Mouse (Mus musculus) hindbrain, embryonic 12.5 days (tissue): ENCODE measurements at regions not wholly inside any gene's neighbourhood (a gene's known extent, or its start where the extent isn't known, plus 50 kb on each side); places are given as distances from the start of the nearest gene placed in this dataset.

Experiments used
- ATAC-seq: fragments of 200-750 bp; cut with Nextera tagmentation; 2 replicates; pipeline ENCODE4 v1.8.0; 2017; ENCODE audit warnings: moderate TSS enrichment; ENCODE audit not compliant: low FRiP score
- H3K27ac ChIP-seq: fragments of 300-500 bp; sonication (generic); 2 replicates; pipeline ENCODE4 v1.5.1; 2016; ENCODE audit warnings: mild to moderate bottlenecking
- H3K27me3 ChIP-seq: fragments of 300-500 bp; sonication (generic); 2 replicates; pipeline ENCODE4 v1.6.1; 2016; ENCODE audit warnings: mild to moderate bottlenecking
- H3K36me3 ChIP-seq: fragments of 300-500 bp; sonication (generic); 2 replicates; pipeline ENCODE4 v1.6.1; 2016; ENCODE audit warnings: mild to moderate bottlenecking
- H3K4me1 ChIP-seq: fragments of 300-500 bp; sonication (generic); 2 replicates; pipeline ENCODE4 v1.6.1; 2016
- H3K4me2 ChIP-seq: fragments of 300-500 bp; sonication (generic); replicated peaks from 2 replicates; pipeline ENCODE4 v1.6.1; 2016; ENCODE audit warnings: mild to moderate bottlenecking
- H3K4me3 ChIP-seq: fragments of 300-500 bp; sonication (generic); 2 replicates; pipeline ENCODE4 v1.5.1; 2016; ENCODE audit warnings: mild to moderate bottlenecking
- H3K9ac ChIP-seq: fragments of 300-500 bp; sonication (generic); 2 replicates; pipeline ENCODE4 v1.6.1; 2016; ENCODE audit warnings: mild to moderate bottlenecking, moderate library complexity
- H3K9me3 ChIP-seq: fragments of 300-500 bp; sonication (generic); replicated peaks from 2 replicates; pipeline ENCODE4 v1.6.1; 2016; ENCODE audit warnings: mild to moderate bottlenecking
- WGBS: fragments of 180-500 bp; shearing (Covaris S2); methylation state at CpG from one replicate; pipeline ENCODE4 v1.1.7; 2016; 5-methylcytosine and 5-hydroxymethylcytosine counted together

DNA sequence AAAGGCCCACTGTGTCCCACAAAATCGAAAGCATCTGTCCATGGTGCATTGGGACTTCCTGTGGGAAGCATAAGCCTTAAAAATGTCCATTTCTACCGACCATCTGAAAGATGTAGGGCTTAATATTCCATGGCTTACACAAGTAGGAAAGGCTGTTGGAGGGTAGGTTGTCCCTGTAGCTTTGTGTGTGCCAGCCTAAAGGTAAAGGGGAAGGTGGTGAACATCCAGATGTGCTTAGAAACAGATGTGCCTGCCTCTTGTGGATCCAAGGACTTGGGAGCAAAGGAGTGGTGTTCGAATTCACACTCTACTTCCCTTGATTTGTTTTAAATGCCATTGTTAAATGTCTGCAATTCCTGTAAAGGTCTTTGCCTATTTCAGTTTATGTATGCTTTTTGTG is 265.9 kb upstream of the Lyplal1 start:
- H3K27ac ChIP-seq = no peak overlapping the region
- H3K4me1 ChIP-seq = no peaks in the 10 kb centered on the region
- H3K4me3 ChIP-seq = no peak overlapping the region
- no peak for ATAC-seq
- no peaks in the 10 kb centered on the region for H3K36me3 ChIP-seq
- WGBS = 84% methylated on average over 3 of the region's 3 CpGs
- no peaks in the 10 kb centered on the region for H3K9me3 ChIP-seq
- no peaks in the 10 kb centered on the region for H3K27me3 ChIP-seq
- H3K4me2 ChIP-seq = no peak overlapping the region
- H3K9ac ChIP-seq = no peak overlapping the region

- no peak for ATAC-seq
- Histone ChIP-seq H3K27ac (no peak overlapping the region), H3K27me3 (no peaks in the 10 kb centered on the region), H3K36me3 (no peaks in the 10 kb centered on the region), H3K9me3 (no peaks in the 10 kb centered on the region), H3K4me3 (no peak overlapping the region), H3K4me1 (no peaks in the 10 kb centered on the region), H3K9ac (no peak overlapping the region), H3K4me2 (no peak overlapping the region)
- 82% methylated on average over 10 of the region's 10 CpGs for WGBS
These were observed 263.1 kb upstream of the Lyplal1 start for GRCm38 (mm10) chr1:186379938-186380847.

DNA sequence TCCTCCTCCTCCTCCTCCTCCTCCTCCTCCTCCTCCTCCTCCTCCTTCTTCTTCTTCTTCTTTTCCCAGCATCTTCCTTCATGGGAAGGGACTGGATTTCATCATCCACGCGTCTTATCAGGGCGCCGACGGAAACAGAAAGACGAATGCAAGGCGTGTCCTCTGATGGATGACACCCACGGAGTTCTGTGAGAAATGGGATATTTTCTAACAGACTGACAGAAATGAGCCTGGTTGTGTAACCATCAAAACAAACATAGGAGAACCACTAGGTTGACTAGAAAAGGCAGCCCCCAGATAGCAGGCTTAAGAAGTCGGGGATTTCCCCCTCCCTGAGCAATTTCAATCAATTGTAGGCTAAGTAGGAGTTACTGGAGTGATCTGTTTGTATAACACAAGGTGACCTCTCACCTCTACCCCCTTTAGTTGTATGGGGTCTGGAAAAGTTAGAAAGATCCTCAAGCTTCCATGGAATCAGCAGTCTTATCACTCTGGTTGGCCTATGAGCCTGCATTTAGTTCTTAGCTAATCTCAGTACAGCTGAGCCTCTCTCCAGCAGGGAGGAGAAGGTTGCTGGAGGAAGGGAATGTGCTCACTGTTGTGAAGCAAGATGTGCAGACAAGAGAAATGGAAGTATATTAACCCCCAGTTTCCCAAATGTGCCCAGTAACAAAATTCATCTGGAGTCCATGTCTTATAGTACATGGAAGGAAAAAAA is 260.0 kb upstream of the Lyplal1 start:
- 88% methylated on average over 9 of the region's 9 CpGs for WGBS
- no peaks in the 10 kb centered on the region for H3K9me3 ChIP-seq
- no peaks in the 10 kb centered on the region for H3K36me3 ChIP-seq
- no peaks in the 10 kb centered on the region for H3K4me1 ChIP-seq
- no peak overlapping the region for H3K9ac ChIP-seq
- no peaks in the 10 kb centered on the region for H3K27me3 ChIP-seq
- no peak for ATAC-seq
- no peak overlapping the region for H3K4me2 ChIP-seq
- no peak overlapping the region for H3K4me3 ChIP-seq
- no peak overlapping the region for H3K27ac ChIP-seq

DNA sequence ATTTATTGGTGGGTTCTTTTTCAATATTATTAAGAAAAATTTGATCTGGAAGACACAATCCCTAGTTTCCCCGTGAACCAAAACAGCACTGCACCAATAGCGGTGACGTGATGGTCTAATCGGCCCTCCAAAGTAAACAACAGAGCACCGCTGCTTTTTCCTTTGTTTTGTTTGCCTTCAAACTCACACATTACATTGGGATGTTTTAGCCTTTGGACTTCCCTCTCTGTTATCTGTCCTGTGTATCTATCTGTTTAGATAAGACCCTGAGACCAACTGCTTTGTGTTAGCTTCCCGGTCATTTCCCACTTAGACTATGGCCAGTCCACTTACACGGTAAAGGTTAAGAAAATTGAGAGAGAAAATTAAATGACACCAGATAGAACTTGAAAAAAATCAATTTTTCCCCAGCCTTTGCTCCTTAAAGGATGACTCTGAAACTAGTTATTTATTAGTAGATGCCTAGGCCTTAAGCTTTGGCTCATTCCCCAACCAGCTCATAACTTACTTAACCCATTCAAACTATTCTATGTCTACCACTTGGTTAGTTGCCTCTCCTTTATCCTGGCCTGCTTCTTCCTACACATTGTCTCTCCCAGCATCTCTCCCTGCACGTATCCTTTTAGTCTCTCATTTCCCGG is 257.0 kb upstream of the Lyplal1 start:
- 74% methylated on average over 9 of the region's 9 CpGs for WGBS
- no peak overlapping the region for H3K9ac ChIP-seq
- no peaks in the 10 kb centered on the region for H3K9me3 ChIP-seq
- no peaks in the 10 kb centered on the region for H3K27me3 ChIP-seq
- no peaks in the 10 kb centered on the region for H3K4me1 ChIP-seq
- ATAC-seq = no peak
- H3K27ac ChIP-seq = no peak overlapping the region
- H3K4me3 ChIP-seq = no peak overlapping the region
- H3K4me2 ChIP-seq = no peak overlapping the region
- H3K36me3 ChIP-seq = no peaks in the 10 kb centered on the region

GRCm38 (mm10) chr1:186373386-186373785 is 256.3 kb upstream of the Lyplal1 start:
- no peak overlapping the region for H3K27ac ChIP-seq
- no peak overlapping the region for H3K9ac ChIP-seq
- no peaks in the 10 kb centered on the region for H3K36me3 ChIP-seq
- H3K4me2 ChIP-seq = no peak overlapping the region
- no peaks in the 10 kb centered on the region for H3K9me3 ChIP-seq
- WGBS = 54% methylated on average over 4 of the region's 4 CpGs
- ATAC-seq = no peak
- H3K4me1 ChIP-seq = no peaks in the 10 kb centered on the region
- H3K27me3 ChIP-seq = no peaks in the 10 kb centered on the region
- no peak overlapping the region for H3K4me3 ChIP-seq

- Histone ChIP-seq H3K4me1 (no peaks in the 10 kb centered on the region), H3K9ac (no peak overlapping the region), H3K36me3 (no peaks in the 10 kb centered on the region), H3K27ac (no peak overlapping the region), H3K9me3 (no peaks in the 10 kb centered on the region), H3K4me3 (no peak overlapping the region), H3K4me2 (no peak overlapping the region), H3K27me3 (no peaks in the 10 kb centered on the region)
- ATAC-seq = no peak; the same call in 1 of the 2 replicates
- WGBS = 93% methylated on average over 2 of the region's 2 CpGs
These were observed 255.8 kb upstream of the Lyplal1 start for GRCm38 (mm10) chr1:186372770-186373353.

DNA sequence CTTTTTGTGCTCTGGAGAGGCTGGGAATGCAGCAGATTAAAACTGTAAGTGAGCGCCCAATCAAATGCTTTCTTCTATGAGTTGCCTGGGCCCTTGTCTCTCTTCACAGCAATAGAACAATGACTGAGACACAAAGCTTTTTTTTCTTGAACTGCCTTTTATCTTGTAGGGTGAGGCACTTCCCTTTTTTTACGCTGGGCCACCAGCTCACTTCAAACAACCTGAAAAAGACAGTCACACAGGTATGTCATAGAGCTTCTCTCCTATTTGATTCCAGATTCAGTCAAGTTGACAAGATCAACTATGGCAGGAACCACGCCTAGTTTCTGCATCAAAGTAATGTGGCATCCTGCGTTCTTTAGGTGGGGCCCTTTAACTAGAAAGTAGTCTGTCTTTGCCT is 246.2 kb upstream of the Lyplal1 start:
- 88% methylated on average over 4 of the region's 4 CpGs for WGBS
- Histone ChIP-seq H3K27me3 (no peaks in the 10 kb centered on the region), H3K36me3 (no peaks in the 10 kb centered on the region), H3K9ac (no peak overlapping the region), H3K4me3 (no peak overlapping the region), H3K27ac (no peak overlapping the region), H3K4me2 (no peak overlapping the region), H3K9me3 (no peaks in the 10 kb centered on the region), H3K4me1 (no peaks in the 10 kb centered on the region)
- ATAC-seq = no peak

DNA sequence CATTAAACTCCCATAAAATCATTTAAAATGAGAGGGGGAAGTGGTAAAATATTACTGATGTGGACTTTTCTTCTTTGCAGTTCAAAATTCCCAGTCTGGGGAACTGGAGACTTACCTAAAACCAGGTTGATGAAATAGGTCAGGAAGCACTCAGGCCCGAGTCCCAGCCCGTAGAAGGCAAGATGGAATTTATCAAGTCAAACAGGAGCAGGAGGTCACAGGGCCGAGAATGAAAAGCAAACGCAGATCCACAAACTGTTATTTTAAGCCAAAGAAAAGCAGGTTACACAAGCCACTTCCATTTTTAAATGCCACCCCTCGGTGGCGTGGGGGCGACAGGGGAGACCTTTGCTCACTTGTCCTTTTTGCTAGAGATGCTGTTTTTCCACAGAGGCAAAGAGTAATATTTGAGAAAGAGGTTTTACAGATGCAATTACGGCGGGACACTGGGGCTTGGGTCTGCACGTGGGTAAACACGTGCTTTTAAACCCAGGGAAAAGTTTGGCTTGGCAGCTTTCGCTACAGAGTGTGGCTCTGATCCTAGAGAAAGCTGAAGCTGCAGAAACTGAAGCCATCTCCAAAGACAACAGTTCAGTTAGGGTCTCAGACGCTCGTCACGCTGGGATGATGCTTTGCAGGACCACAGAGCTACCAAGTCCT is 241.0 kb upstream of the Lyplal1 start:
- no peak overlapping the region for H3K4me2 ChIP-seq
- H3K4me1 ChIP-seq = no peaks in the 10 kb centered on the region
- WGBS = 62% methylated on average over 15 of the region's 15 CpGs
- H3K27me3 ChIP-seq = no peaks in the 10 kb centered on the region
- no peak for ATAC-seq
- H3K9ac ChIP-seq = no peak overlapping the region
- H3K27ac ChIP-seq = no peak overlapping the region
- H3K36me3 ChIP-seq = no peaks in the 10 kb centered on the region
- no peaks in the 10 kb centered on the region for H3K9me3 ChIP-seq
- H3K4me3 ChIP-seq = no peak overlapping the region

DNA sequence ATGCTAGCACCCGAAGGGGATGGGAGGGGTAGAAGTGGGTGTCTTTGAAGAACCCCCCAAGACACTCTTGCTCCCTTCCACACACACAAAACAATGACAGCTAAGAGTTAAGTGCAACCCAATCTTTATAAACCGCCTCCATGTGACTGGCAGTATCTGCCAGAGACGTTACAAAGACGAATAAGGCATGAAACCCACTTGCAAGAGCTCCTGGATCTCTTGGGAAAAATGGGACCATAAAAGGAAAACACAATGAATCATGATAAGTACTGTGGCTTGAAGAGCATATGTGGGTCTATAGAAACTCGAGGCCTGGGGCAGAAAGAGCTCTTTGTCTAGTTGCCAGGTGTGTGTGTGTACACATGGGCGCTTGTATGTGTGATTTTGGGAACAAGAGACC is 237.6 kb upstream of the Lyplal1 start:
- H3K36me3 ChIP-seq = no peaks in the 10 kb centered on the region
- ATAC-seq = no peak
- 69% methylated on average over 6 of the region's 6 CpGs for WGBS

DNA sequence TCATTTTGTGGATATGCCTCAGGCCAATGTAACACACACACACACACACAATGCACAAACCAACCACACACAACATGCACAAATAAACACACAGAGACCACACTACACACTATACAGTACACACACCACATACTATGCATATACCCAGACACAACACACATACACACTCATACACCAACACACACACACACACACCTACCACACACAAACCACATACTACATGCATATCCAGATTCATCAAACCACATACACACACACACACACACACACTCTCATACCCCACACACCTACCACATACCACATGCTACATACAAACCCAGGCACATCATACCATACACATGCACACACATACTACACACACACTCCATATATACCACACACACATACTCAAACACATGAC is 237.0 kb upstream of the Lyplal1 start:
- no peak for ATAC-seq
- H3K27me3 ChIP-seq = no peaks in the 10 kb centered on the region
- no peak overlapping the region for H3K27ac ChIP-seq
- no peaks in the 10 kb centered on the region; the same call in 1 of the 2 replicates for H3K9me3 ChIP-seq
- H3K9ac ChIP-seq = no peak overlapping the region
- H3K36me3 ChIP-seq = no peaks in the 10 kb centered on the region
- H3K4me1 ChIP-seq = no peaks in the 10 kb centered on the region
- no peak overlapping the region for H3K4me3 ChIP-seq
- H3K4me2 ChIP-seq = no peak overlapping the region

More for the DNA sequence above, 237.6 kb upstream of the Lyplal1 start:
- Histone ChIP-seq H3K9me3 (no peaks in the 10 kb centered on the region; the same call in 1 of the 2 replicates), H3K27ac (no peak overlapping the region), H3K4me2 (no peak overlapping the region), H3K4me1 (no peaks in the 10 kb centered on the region), H3K27me3 (no peaks in the 10 kb centered on the region), H3K9ac (no peak overlapping the region), H3K4me3 (no peak overlapping the region)

DNA sequence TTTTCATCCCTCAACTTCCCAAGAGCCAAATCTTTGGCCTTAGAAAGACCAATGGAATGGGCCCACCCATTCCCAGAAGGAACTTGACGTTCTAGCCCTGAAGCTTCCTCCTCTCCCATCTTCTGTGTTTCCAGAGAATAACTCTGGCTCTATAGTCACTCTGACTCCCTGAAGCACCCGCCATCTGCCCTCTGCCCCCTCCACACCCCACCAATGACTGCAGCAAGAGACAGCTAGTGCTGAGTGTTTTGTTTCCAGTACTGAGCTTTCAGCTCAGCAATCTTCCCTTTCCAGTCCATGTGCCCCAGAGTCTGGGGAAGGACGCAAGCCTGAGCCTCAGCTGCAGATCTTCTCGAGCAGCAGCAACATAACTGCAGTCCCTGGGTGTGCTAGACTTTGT is 233.3 kb upstream of the Lyplal1 start:
- Histone ChIP-seq H3K4me2 (no peak overlapping the region), H3K27ac (no peak overlapping the region), H3K4me1 (no peaks in the 10 kb centered on the region), H3K27me3 (no peaks in the 10 kb centered on the region), H3K36me3 (no peaks in the 10 kb centered on the region), H3K9me3 (no peaks in the 10 kb centered on the region; the same call in 1 of the 2 replicates), H3K4me3 (no peak overlapping the region), H3K9ac (no peak overlapping the region)
- no peak for ATAC-seq
- 94% methylated on average over 4 of the region's 4 CpGs for WGBS

GRCm38 (mm10) chr1:186349966-186350365 is 232.9 kb upstream of the Lyplal1 start:
- no peak for ATAC-seq
- no peaks in the 10 kb centered on the region for H3K36me3 ChIP-seq
- no peak overlapping the region for H3K9ac ChIP-seq
- no peak overlapping the region for H3K4me3 ChIP-seq
- WGBS = 89% methylated on average over 2 of the region's 2 CpGs
- no peaks in the 10 kb centered on the region for H3K27me3 ChIP-seq
- H3K4me1 ChIP-seq = no peaks in the 10 kb centered on the region
- H3K4me2 ChIP-seq = no peak overlapping the region
- no peaks in the 10 kb centered on the region; the same call in 1 of the 2 replicates for H3K9me3 ChIP-seq
- no peak overlapping the region for H3K27ac ChIP-seq
